Mouse (Mus musculus) lung, postnatal 0 days (tissue): Measurements from ENCODE around the gene Exoc5.

Source experiments
- CTCF ChIP-seq: IDR thresholded peaks from 2 replicates; pipeline ENCODE4 v1.5.1; 2016; ENCODE audit warnings: antibody characterized with exemption, mild to moderate bottlenecking
- EP300 ChIP-seq: IDR thresholded peaks from 2 replicates; pipeline ENCODE4 v1.6.1; 2016; ENCODE audit warnings: antibody characterized with exemption, mild to moderate bottlenecking, control low read depth

DNA sequence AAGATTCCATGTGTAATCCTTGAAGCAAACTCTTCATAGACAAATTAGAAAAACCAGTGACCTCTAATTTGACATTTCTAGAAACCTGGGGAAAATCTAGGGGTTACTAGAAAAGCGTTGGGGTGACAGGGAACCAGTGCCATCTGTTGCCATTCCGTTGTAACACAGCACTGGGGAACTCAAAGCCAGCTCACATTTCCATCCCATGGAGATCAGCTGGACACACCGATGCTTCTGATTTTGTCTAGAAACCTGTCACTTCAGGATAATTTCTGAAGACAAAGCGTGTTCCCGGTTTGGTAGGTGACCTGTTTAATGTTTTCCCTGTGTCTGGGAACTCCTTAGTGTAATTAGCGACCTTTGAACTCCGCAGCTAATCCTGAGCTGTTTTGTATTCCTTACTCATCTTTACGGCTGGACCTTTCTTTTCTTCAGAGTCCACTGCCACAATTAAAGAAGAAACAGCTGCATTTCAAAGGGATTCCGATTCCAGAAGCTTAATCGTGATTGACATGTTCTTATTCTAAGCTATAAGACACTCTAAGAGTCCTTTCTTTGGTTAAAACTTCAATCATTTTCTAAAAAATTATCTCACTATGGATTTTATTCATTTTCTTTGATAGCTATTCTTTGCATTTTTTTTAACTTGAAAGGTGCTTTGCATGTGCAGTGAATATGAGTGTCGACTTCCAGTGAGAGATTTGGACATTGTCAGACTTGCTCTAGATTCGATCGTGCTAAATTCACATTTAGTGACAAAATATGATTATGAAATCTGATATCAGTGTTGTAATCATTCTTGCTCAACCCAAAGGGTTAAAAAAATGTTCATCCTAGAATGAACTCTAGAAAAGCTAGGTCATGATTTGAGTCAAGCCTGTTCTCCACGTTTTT lies 21.9 kb upstream of the Exoc5 start:
- TF ChIP-seq CTCF (no peak), EP300 (no peak)
